Mouse (Mus musculus) heart, embryonic 14.5 days (tissue): ENCODE measurements at regions not wholly inside any gene's neighbourhood (a gene's known extent, or its start where the extent isn't known, plus 50 kb on each side); places are given as distances from the start of the nearest gene placed in this dataset.

Experiments
- ATAC-seq: fragments of 200-750 bp; cut with Nextera tagmentation; 2 replicates; pipeline ENCODE4 v1.8.0; 2017; ENCODE audit warnings: low read depth, moderate TSS enrichment; ENCODE audit not compliant: insufficient number of reproducible peaks, insufficient read depth, low FRiP score
- H3K27ac ChIP-seq, 2 experiments: fragments of 200-500 bp in 1 of 2; fragments of 300-500 bp in 1 of 2; sonication (generic) in 1 of 2; replicated peaks in 1 of 2; 2 replicates each; pipeline ENCODE4 v1.5.1; 2012 to 2014; ENCODE audit warnings: low read depth in 2 of 2, low read length in 2 of 2, control low read depth in 1 of 2, mild to moderate bottlenecking in 1 of 2, mixed read lengths in 1 of 2; ENCODE audit not compliant: control insufficient read depth in 1 of 2, insufficient read depth in 1 of 2
- H3K27me3 ChIP-seq: fragments of 300-500 bp; sonication (generic); 2 replicates; pipeline ENCODE4 v1.6.1; 2014; ENCODE audit warnings: mild to moderate bottlenecking, low read length, control low read depth; ENCODE audit not compliant: control insufficient read depth, insufficient read depth
- H3K36me3 ChIP-seq: fragments of 300-500 bp; sonication (generic); 2 replicates; pipeline ENCODE4 v1.6.1; 2014; ENCODE audit warnings: mild to moderate bottlenecking, control low read depth, low read length, mixed read lengths; ENCODE audit not compliant: control insufficient read depth, insufficient read depth
- H3K4me1 ChIP-seq, 2 experiments: fragments of 200-500 bp in 1 of 2; fragments of 300-500 bp in 1 of 2; sonication (generic) in 1 of 2; 2 replicates each; pipeline ENCODE4 v1.6.1; 2012 to 2014; ENCODE audit warnings: low read length in 2 of 2, control low read depth in 1 of 2, mixed read lengths in 1 of 2; ENCODE audit not compliant: control insufficient read depth in 2 of 2, insufficient read depth in 2 of 2
- H3K4me2 ChIP-seq: fragments of 300-500 bp; sonication (generic); 2 replicates; pipeline ENCODE4 v1.6.1; 2014; ENCODE audit warnings: mild to moderate bottlenecking, low read length
- H3K4me3 ChIP-seq, 2 experiments: fragments of 200-500 bp in 1 of 2; fragments of 300-500 bp in 1 of 2; sonication (generic) in 1 of 2; 2 replicates each; pipeline ENCODE4 v1.5.1; 2012 to 2014; ENCODE audit warnings: low read length in 2 of 2, mild to moderate bottlenecking in 2 of 2, control low read depth in 1 of 2, low read depth in 1 of 2, moderate library complexity in 1 of 2; ENCODE audit not compliant: control insufficient read depth in 1 of 2, insufficient read depth in 1 of 2
- H3K9ac ChIP-seq: fragments of 300-500 bp; sonication (generic); 2 replicates; pipeline ENCODE4 v1.6.1; 2014; ENCODE audit warnings: mild to moderate bottlenecking, low read length
- H3K9me3 ChIP-seq: fragments of 300-500 bp; sonication (generic); 2 replicates; pipeline ENCODE4 v1.6.1; 2016; ENCODE audit warnings: low read length, control low read depth; ENCODE audit not compliant: control insufficient read depth
- WGBS: fragments of 180-500 bp; shearing (Covaris S2); extraction: QIAGEN DNeasy Blood & Tissue Kit; methylation state at CpG from one replicate; pipeline ENCODE4 v1.1.7; 2014; 5-methylcytosine and 5-hydroxymethylcytosine counted together

DNA sequence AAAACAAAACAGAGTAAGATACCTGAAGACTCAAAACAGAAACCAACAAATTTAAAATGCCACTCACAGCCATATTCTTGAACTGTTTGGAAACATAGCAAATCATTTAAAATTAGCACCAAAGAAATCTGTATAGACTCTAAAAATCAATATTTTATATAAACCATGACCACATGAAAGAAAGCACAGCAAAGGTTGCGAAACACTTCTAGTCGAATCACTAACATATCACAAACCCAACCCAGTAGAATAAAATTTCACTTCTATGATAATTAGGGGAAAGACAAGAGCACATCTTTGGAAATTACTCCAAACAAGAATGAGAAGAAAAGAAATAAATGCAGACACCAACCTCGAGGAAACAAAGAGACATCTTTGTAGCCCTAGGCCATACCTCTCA is 630.0 kb upstream of the Sox9 start:
- Histone ChIP-seq H3K36me3 (no peaks in the 10 kb centered on the region), H3K9me3 (no peaks in the 10 kb centered on the region), H3K27me3 (no peaks in the 10 kb centered on the region), H3K9ac (no peak overlapping the region), H3K27ac (no peak overlapping the region), H3K4me1 (peaks cover 5 to 7% of the 10 kb centered on the region in 2 experiments; a peak in 3 of 4 replicates), H3K4me3 (no peak overlapping the region), H3K4me2 (no peak overlapping the region)
- ATAC-seq: no peak
- WGBS: 86% methylated on average over 3 of the region's 3 CpGs

DNA sequence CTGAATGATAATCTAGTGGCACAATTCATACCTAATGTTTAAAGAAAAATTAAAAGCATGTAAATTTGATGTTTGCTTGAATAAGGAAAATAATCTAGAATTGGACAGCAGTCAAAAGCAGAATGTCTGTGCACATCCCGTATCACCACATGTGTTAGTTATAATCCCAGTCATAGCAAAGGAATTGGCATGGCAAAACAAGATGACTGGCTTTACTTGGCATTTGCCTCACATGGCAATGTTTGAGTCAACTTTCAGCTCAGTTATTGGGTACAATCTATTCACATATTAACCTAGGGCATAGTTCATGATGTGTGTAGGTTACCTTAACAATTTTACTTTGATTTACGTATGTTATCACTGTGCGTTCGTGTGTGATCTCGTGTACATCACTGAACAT is 628.8 kb upstream of the Sox9 start:
- no peak for ATAC-seq
- no peak overlapping the region for H3K4me2 ChIP-seq
- 92% methylated on average over 5 of the region's 5 CpGs for WGBS

DNA sequence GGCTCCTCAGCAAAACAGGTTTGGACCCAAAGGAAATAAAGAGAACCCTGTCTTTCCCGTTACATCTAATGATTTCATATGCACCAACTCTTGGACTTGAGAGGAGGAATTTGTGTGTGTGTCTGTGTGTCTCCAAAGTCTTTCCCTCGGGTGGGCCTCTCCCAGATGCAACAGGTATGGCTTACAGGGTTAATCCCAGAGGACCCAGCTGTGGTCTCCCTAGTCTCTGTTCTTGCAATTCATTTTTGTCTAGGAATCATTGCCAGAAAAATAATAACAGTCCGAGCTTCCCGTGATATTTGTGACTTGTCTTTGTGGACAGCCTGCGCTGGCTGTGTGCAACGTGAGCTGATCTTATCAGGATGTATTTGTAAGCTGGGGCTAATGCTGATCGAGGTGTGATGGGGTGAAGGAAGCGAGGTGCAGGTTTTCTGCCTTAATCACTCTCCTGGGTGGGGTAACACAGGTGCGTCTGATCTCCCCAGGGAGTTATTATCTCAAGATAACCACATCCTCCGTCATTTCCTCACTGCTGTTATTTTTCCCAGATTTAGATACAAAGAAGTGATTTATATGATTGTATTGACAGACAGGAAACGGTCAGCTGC is 627.2 kb upstream of the Sox9 start:
- H3K9ac ChIP-seq: no peak overlapping the region; the same call in 1 of the 2 replicates
- H3K4me1 ChIP-seq: peaks cover 5 to 7% of the 10 kb centered on the region in 2 experiments; a peak in 3 of 4 replicates
- H3K27ac ChIP-seq: peak overlapping the region in 1 of 2 experiments; percentile 14; a peak in 1 of 4 replicates
- H3K27me3 ChIP-seq: no peaks in the 10 kb centered on the region
- no peaks in the 10 kb centered on the region for H3K36me3 ChIP-seq
- peak overlapping the region; percentile 55 for H3K4me2 ChIP-seq
- WGBS: 32% methylated on average over 11 of the region's 11 CpGs
- no peak overlapping the region for H3K4me3 ChIP-seq
- H3K9me3 ChIP-seq: no peaks in the 10 kb centered on the region
- no peak for ATAC-seq

More for the DNA sequence above, 628.8 kb upstream of the Sox9 start:
- Histone ChIP-seq H3K9me3 (no peaks in the 10 kb centered on the region), H3K27me3 (no peaks in the 10 kb centered on the region), H3K4me1 (peaks cover 5 to 7% of the 10 kb centered on the region in 2 experiments; a peak in 3 of 4 replicates), H3K9ac (no peak overlapping the region), H3K27ac (no peak overlapping the region), H3K4me3 (no peak overlapping the region), H3K36me3 (no peaks in the 10 kb centered on the region)

DNA sequence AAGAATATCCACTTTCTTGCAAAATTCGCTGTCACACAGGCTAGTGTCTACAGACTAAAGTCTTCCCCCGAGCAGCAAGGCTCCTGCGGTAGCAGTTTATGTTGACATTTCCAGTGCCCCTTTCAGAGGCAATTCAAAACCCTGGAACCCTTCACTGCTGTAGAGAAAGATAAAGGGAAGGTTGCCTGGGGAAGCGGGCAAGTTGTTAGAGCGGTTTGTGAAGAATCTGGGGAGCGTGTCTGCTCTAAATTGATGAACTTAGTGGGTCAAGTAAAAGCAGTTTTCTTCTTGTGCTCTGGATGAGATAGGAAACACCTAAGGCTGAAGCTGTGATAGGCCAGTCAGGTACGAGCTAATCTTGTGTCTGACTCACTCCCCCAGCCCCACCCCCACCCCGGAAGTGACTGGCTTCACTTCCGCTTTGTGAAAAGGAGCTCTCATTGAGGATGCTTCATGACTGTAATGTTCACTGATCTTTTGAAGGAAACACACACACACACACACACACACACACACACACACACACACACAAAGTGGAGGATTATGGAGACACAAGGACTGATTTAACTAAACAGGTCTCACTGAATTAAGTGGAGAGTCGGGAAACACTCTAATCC is 626.6 kb upstream of the Sox9 start:
- WGBS: 22% methylated on average over 10 of the region's 10 CpGs
- Histone ChIP-seq H3K9ac (no peak overlapping the region; the same call in 1 of the 2 replicates), H3K4me3 (no peak overlapping the region), H3K36me3 (no peaks in the 10 kb centered on the region), H3K27me3 (no peaks in the 10 kb centered on the region), H3K4me2 (peak overlapping the region; percentile 55), H3K9me3 (no peaks in the 10 kb centered on the region), H3K4me1 (peaks cover 5 to 7% of the 10 kb centered on the region in 2 experiments; a peak in 3 of 4 replicates), H3K27ac (peak overlapping the region in 1 of 2 experiments; percentile 14; a peak in 1 of 4 replicates)
- no peak for ATAC-seq

DNA sequence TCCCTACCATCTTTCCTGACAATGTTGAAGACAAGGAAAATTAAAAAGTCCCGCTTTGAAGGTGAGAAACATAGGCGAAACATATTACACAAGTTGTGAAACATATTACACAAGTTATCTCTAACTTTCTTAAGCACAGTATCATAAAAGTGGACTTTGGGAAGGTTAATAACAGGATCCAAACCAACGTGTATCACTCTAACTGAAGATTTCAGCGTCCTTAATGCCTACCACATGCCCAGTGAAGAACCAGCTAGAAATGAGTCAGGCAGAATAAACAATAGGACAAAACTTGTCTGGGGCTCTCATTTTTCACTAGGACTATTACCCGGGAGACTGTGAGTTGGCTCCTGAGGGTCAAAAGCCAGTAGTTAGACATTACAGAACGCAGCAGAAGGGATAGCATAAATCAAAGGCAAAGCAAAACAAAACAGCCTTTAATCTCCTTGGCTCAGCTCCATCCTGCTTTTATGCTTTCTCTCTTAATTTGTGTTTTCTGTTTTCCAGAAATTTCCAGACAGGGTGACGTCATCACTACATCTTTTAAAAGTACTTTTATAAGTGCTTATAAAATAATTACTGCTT is 618.3 kb upstream of the Sox9 start:
- Histone ChIP-seq H3K36me3 (no peaks in the 10 kb centered on the region), H3K27ac (no peak overlapping the region), H3K4me3 (no peak overlapping the region), H3K4me2 (no peak overlapping the region), H3K27me3 (no peaks in the 10 kb centered on the region), H3K9ac (no peak overlapping the region), H3K9me3 (no peaks in the 10 kb centered on the region), H3K4me1 (no peaks in the 10 kb centered on the region)
- no peak for ATAC-seq
- WGBS: 66% methylated on average over 7 of the region's 7 CpGs

DNA sequence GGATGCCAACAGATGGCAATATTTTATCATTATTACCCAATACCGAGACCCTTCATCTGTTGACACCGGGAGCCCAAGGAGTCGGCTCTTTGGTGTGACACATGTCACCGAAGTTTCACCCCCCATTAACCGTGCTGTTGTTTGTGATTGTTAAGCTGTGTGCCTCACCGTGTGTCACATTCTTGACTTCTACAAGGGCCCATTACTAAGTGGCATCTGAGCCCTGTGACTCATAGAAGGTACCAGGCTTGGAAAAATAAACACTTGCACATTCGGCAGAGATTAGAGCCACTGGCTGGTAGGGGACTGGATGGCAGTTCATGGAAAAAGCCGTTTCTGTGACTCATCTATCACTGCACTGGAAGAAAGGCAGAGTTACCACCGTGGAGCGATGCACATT is 608.4 kb upstream of the Sox9 start:
- no peaks in the 10 kb centered on the region for H3K9me3 ChIP-seq
- WGBS: 40% methylated on average over 10 of the region's 10 CpGs
- H3K4me1 ChIP-seq: no peaks in the 10 kb centered on the region
- H3K27me3 ChIP-seq: no peaks in the 10 kb centered on the region
- no peak overlapping the region for H3K4me2 ChIP-seq
- no peak for ATAC-seq
- H3K36me3 ChIP-seq: no peaks in the 10 kb centered on the region
- H3K27ac ChIP-seq: no peak overlapping the region
- H3K9ac ChIP-seq: no peak overlapping the region
- no peak overlapping the region for H3K4me3 ChIP-seq

DNA sequence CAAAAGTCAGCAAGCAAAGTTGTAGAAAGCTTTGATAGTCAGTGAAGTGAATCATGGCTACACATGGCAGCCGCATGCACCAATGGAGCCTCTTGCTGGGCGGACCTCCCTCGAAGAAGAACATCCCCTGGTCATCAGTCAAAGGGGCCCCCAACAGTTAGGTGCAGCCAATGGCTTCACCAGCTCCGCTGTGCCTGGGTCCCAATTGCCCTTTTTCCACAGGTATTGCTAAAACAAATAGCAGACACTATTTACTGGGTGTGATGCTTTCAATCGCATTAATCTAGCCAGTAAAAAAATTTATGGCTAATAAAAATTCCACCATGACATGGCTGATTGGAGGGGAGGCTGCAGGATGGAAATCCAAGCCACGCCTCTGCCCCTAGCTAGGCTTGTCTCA is 606.7 kb upstream of the Sox9 start:
- no peak overlapping the region for H3K4me2 ChIP-seq
- H3K4me3 ChIP-seq: no peak overlapping the region
- H3K27me3 ChIP-seq: no peaks in the 10 kb centered on the region
- 82% methylated on average over 6 of the region's 6 CpGs for WGBS
- H3K9ac ChIP-seq: no peak overlapping the region
- H3K4me1 ChIP-seq: no peaks in the 10 kb centered on the region
- H3K36me3 ChIP-seq: no peaks in the 10 kb centered on the region
- H3K9me3 ChIP-seq: no peaks in the 10 kb centered on the region
- no peak for ATAC-seq
- no peak overlapping the region for H3K27ac ChIP-seq
